Mouse (Mus musculus) bone marrow macrophage, adult 2 months (primary cell): ENCODE data around the gene Col23a1.

ENCODE experiments used
- CTCF ChIP-seq: IDR thresholded peaks from 2 replicates; pipeline ENCODE4 v1.5.1; 2012; ENCODE audit warnings: low read depth, mild to moderate bottlenecking, low read length, moderate library complexity
- POLR2A ChIP-seq: IDR thresholded peaks from 2 replicates; pipeline ENCODE4 v1.6.1; 2012; ENCODE audit warnings: mild to moderate bottlenecking, low read depth, low read length, borderline replicate concordance

- no peak for TF ChIP-seq CTCF
- no peak for TF ChIP-seq POLR2A
Measured at GRCm38 (mm10) chr11:51607096-51607738, 317.5 kb downstream of the Col23a1 start.
